Mouse (Mus musculus) kidney, adult 9 months (tissue): Measurements from ENCODE around the gene Tmtc4.

Source experiments
- DNase-seq: peaks from one replicate; pipeline ENCODE4 v3.0.0; 2022

Tmtc4 gene

DNA sequence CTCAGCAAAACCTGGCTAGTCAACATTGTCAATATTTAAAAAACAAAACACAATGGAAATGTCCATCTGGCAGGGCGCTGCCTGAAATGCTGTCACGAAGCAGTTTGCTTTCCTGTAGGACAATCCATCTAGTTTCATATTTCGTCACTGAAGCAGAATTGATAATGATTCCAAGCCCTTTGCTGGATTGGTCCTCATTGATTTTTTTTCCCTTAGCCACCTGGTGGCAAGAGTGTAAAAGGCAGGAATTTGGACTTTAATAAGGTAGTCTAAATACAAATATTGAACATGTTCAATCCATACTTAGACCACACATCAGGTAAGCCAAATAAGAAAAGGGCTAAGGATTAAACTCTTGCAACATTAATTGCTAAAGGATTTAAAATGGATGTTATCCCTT is 82.7 kb downstream of the Tmtc4 start:
- peak; percentile 17 for DNase-seq

DNA sequence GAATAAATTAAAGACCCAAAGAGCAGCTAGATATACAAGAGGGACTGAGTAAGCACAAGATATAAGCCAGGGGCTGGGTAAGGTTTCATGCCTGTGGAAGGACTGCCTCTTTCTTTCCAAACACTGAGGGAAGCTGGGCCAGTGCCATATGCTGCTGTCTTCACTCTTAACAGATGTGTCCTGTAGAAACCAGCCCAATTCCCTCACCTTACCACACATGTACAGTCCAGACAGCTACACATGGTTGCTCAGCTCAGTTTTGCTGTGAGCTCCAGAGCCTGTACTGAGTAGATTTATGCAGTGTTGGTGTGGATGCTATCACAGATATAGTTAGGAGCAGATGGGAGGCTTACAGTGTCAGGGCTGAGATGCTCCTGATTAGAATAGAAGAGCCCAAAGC is 83.2 kb downstream of the Tmtc4 start:
- no peak for DNase-seq

DNA sequence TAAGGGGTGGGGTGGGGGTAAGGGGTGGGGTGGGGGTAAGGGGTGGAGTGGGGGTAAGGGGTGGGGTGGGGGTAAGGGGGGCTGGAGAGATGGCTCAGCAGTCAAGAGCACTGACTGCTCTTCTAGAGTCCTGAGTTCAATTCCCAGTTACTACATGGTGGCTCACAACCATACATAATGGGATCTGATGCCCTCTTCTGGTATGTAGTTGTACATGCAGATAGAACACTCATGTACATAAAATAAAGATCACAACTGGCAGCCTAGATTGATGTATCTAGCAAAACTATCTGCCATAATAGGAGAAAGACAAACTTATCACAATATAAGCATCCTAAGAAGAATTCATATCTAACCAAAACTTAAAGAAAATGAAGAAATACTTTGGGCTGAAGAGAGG is 85.3 kb downstream of the Tmtc4 start:
- DNase-seq, result no peak

DNA sequence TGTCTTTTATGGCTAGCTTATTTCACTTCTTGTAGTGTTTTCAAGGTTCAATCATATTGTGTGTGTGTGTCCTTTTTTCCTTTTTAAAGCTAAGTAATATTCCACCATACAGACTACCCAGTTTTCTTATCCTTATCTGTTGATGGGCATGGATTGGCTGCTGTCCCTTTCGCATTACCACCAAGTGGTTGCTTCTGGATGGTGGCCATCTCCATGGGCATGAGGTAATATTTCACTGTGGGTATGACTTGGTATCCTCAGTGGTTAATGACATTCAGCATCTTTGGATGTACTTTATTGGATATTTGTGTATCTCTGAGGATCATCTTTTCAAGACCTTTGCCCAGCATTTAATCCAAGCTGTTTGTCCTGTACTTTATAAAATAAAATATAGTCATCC is 87.7 kb downstream of the Tmtc4 start:
- no peak for DNase-seq

- DNase-seq, result no peak
These were observed 92.3 kb downstream of the Tmtc4 start for GRCm38 (mm10) chr14:122891470-122891968.

DNA sequence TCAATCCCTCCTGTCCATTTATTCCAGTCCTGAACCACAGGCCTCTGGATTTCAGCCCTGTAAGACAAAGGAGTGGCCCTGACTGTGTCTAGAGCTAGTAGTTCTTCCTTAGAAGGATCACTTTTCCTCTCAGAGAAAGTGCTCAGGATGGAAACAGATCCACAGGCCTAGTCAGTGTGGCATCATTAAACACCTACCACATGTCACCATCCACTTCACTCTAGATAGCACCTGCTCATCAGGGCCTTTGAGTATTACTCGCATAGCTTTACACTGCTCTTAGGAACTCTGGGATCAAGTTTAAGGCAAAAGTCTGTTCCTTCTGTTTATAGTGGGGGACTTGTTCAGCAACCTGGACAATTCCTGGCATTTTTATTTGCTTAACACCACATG is 95.4 kb downstream of the Tmtc4 start:
- DNase-seq, result no peak

GRCm38 (mm10) chr14:122887702-122888479 is 95.9 kb downstream of the Tmtc4 start:
- no peak for DNase-seq

DNA sequence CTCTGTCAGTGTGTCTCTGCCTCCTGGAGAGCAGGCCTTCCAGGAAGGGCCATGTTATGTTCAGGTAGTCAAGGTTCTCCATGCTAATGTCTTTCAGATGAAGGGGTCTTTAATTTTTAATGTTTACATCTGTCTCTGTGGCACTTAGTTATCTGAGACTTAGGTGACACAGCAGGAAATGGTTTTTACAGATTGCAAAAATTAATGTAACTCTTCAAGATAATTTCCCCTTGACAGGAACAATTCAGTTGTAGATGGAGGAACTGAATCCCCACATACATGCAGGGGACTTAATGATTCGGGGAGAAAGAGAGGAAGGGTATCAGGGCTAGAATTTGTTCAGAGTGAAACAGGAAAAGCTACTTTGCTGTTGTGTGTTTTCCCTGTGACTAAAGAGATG is 96.6 kb downstream of the Tmtc4 start:
- DNase-seq, result no peak

- no peak for DNase-seq
These were observed 97.9 kb downstream of the Tmtc4 start for GRCm38 (mm10) chr14:122885893-122886292.

GRCm38 (mm10) chr14:122883821-122884584 is 99.8 kb downstream of the Tmtc4 start:
- no peak for DNase-seq

DNA sequence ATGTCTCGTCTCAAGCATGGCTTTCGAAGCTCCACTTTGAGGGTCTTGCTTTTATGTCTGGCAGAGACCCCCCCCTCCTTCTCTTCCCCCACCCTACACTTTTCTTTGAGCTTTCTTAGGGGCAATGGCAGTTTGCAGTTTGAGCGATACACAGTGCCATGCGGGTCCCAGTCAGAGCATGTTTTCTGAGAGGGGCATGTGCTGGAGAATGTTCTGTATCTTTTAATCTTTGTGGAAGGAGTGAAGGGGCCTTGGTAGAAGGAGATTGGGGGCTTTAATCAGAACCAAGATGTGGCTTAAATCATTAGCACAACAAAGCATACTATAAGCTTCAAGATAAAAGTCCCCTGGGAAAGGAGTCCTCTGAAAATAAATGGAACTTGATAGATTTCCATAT is 100.4 kb downstream of the Tmtc4 start:
- no peak for DNase-seq

DNA sequence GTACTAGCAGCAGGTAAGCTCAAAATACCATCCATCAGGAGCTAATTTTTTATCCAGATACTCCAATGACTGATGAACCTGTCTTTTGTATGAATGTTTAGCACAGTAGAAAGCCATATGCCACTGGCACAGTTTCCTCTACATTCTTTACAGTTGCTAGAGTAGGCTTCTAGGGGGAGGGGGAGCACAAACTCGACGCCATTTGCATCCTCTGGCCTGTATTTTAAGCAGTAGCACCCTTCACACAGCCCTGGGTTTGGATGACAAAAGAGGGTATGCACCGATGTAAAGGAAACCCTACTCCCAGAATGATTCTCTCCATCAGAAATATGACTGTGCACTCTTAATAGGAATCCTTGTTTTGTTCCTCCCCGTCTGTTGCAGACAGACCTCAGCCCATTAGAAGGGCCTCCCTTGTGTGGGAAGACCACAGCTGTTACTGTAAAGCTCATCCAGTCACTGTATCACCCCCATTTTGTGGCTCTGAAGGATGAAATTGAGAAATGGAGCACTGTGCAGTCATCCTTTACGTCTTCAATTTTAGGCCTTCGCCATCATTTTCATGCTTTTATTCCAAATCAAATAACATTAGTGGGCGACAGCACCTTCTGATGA is 100.9 kb downstream of the Tmtc4 start:
- DNase-seq, result no peak

- no peak for DNase-seq
These were observed 101.6 kb downstream of the Tmtc4 start for GRCm38 (mm10) chr14:122882201-122882639.

GRCm38 (mm10) chr14:122881699-122882098 is 102.1 kb downstream of the Tmtc4 start:
- DNase-seq, result no peak

GRCm38 (mm10) chr14:122880291-122880690 is 103.5 kb downstream of the Tmtc4 start:
- DNase-seq, result no peak

- DNase-seq, result no peak
These were observed 106.0 kb downstream of the Tmtc4 start for GRCm38 (mm10) chr14:122877787-122878186.

- peak; percentile 49 for DNase-seq
These were observed 107.1 kb downstream of the Tmtc4 start for GRCm38 (mm10) chr14:122876723-122877122.

DNA sequence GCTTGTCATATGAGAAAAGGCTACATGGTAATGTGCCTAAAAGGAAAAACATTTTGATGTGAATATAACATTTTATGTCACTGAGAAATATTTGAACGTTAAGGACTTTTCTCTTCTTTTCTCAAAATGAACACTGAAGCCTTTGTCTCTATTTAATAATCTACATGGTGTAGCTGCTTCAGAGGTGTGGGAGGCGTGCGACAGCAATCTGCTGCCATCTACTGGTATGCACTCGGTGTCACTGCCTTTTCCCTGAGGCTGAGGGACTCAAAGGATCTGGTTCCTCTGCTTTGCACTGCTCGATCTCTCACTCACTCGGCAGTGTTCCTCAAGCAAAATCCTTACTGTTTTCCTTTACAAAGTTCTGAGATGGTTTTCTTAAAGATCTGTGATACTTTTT is 107.7 kb downstream of the Tmtc4 start:
- DNase-seq, result peak; percentile 83

DNA sequence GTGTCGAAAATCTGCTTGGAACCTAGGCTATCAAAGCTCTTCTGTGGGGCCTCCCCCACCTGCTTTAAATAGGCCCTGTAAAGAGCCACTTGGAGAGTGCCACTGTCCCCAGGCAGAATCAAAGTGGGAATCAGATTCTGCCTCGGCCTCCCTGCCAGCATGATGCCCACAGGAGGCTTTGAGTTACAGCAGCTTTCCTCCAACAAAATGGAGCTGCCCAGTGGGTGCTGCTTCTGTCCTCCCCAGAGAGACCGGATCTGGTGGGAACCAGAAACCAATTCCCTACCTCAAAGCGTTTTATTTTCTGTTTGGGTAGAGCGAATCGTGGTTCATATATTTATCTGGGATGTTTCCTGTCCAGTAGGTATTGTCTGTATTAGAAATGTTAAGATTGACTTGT is 108.2 kb downstream of the Tmtc4 start:
- no peak for DNase-seq

DNA sequence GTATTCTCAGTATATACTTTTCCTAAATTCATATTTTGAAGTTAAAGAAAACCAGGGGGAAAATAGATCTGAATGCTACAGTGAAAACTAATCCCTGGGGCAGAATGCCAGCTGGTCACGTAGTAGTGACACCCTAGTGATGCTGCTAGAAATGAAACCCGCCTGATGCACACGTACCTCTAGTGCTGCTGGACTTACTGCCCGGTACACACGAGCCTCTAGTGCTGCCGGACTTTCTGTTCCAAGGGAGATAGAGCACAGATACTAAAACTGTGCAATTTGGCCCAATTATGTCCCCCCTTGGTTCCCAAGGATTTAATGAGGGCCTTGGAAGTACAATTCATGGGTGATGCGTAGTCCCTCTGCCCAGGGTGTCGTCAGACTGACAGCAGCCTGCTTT is 108.8 kb downstream of the Tmtc4 start:
- DNase-seq, result no peak

DNA sequence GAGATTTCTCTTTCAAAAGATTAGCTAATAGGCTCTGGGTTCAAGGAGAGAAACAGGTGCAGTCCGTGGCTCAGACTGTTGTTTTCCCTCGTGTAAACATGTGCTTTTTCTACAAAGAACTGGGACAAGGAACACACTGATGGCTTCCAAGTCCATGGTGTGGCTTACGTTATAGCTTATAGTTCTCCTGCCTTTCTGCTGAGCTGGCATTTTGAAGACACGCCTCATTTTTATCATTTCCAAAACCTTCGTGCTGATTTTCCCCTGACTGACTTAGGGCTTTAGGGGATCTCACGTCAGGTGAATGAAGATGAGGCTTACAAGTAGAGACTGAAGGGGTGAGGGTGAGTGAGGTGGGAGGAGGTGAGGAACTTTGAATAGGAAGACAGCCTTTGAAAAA is 111.2 kb downstream of the Tmtc4 start:
- DNase-seq, result no peak

- no peak for DNase-seq
These were observed 111.8 kb downstream of the Tmtc4 start for GRCm38 (mm10) chr14:122871841-122872580.

GRCm38 (mm10) chr14:122869831-122870230 is 114.0 kb downstream of the Tmtc4 start:
- DNase-seq, result no peak
